Mouse (Mus musculus) c-Kit-negative CD71-positive TER-119-positive erythroid progenitor cells, embryonic 14.5 days (primary cell): Measurements from ENCODE around the gene Polr2e.
"Not testable (repeated sequence)": the region's sequence is repeated elsewhere in the genome, so short reads cannot be mapped to it uniquely, and the experiment has no call there.

Experiments used
- DNase-seq: peaks from one replicate; pipeline ENCODE4 v3.0.0-alpha.2; 2013; ENCODE audit warnings: low read depth, low spot score

Polr2e gene

GRCm38 (mm10) chr10:80056976-80057682 is 17.5 kb upstream of the Polr2e start:
- DNase-seq, result no peak

- no peak for DNase-seq
Measured at GRCm38 (mm10) chr10:80056506-80056905, 16.9 kb upstream of the Polr2e start.

- no peak for DNase-seq
Measured at GRCm38 (mm10) chr10:80055891-80056290, 16.3 kb upstream of the Polr2e start.

- no peak for DNase-seq
Measured at GRCm38 (mm10) chr10:80055364-80055763, 15.8 kb upstream of the Polr2e start.

GRCm38 (mm10) chr10:80054911-80055310 is 15.3 kb upstream of the Polr2e start:
- DNase-seq, result not testable (repeated sequence)

- DNase-seq, result peak; percentile 65
Measured at GRCm38 (mm10) chr10:80053831-80054815, 14.5 kb upstream of the Polr2e start.

- peak; percentile 100 for DNase-seq
Measured at GRCm38 (mm10) chr10:80053259-80053780, 13.7 kb upstream of the Polr2e start.

GRCm38 (mm10) chr10:80052374-80052764 is 12.8 kb upstream of the Polr2e start:
- no peak for DNase-seq

- DNase-seq, result no peak
Measured at GRCm38 (mm10) chr10:80051618-80052373, 12.2 kb upstream of the Polr2e start.

GRCm38 (mm10) chr10:80050885-80051617 is 11.5 kb upstream of the Polr2e start:
- no peak for DNase-seq

GRCm38 (mm10) chr10:80050244-80050643 is 10.6 kb upstream of the Polr2e start:
- DNase-seq, result no peak

GRCm38 (mm10) chr10:80048834-80049233 is 9.2 kb upstream of the Polr2e start:
- no peak for DNase-seq

- DNase-seq, result no peak
Measured at GRCm38 (mm10) chr10:80048396-80048795, 8.8 kb upstream of the Polr2e start.

GRCm38 (mm10) chr10:80047041-80047565 is 7.5 kb upstream of the Polr2e start, which contains the start of gene Gpx4:
Gpx4 (plus strand) TSS chr10:80047166.
- DNase-seq, result no peak

GRCm38 (mm10) chr10:80045766-80046165 is 6.2 kb upstream of the Polr2e start:
- DNase-seq, result no peak

- not testable (repeated sequence) for DNase-seq
Measured at GRCm38 (mm10) chr10:80045364-80045763, 5.8 kb upstream of the Polr2e start.

GRCm38 (mm10) chr10:80044087-80044486 is 4.5 kb upstream of the Polr2e start:
- DNase-seq, result no peak

- DNase-seq, result not testable (repeated sequence)
Measured at GRCm38 (mm10) chr10:80041409-80042060, 1.9 kb upstream of the Polr2e start.

GRCm38 (mm10) chr10:80036832-80037231 is 2.8 kb downstream of the Polr2e start:
- DNase-seq, result no peak

GRCm38 (mm10) chr10:80035686-80036085 is 3.9 kb downstream of the Polr2e start:
- DNase-seq, result no peak
